Mouse (Mus musculus) ES-Bruce4 (cell line): Measurements from ENCODE around the gene Kptn.

Experiments used
- CTCF ChIP-seq: IDR thresholded peaks from one replicate; pipeline ENCODE4 v1.8.1; 2011; ENCODE audit warnings: low read depth, low read length
- POLR2A ChIP-seq: IDR thresholded peaks from one replicate; pipeline ENCODE4 v1.8.1; 2011; ENCODE audit warnings: low read length; ENCODE audit not compliant: insufficient read depth

- TF ChIP-seq CTCF, result no peak
- TF ChIP-seq POLR2A, result no peak
Observed at GRCm38 (mm10) chr7:16111284-16112090, 8.2 kb upstream of the Kptn start.
